Mouse (Mus musculus): ENCODE results near the gene Btbd9.

DNA sequence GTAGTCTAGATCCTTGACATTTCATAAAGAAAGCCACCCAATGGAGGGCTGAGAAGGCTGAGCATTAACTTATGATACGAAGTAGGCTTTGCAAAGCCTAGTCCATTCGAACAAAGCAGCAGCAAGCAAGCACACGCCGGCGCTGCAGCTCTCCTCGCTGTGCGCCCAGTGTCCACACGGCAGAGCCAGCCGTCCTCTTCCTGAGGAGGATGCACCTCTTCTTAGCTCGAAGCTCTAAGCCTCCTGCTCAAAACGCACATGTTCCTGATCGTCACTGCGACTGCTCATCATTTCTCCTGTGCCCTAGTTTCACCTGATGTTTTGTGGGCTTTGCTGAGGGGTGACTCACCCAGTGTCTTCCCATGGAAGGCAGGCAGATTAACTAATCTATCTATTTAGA is 268.0 kb downstream of the Btbd9 start:
- no peak for TF ChIP-seq CTCF (IDR thresholded peaks at IDR 0.05; ENCODE audit: extremely low read depth, insufficient read length, insufficient replicate concordance, low read depth, low read length)
- no peak for TF ChIP-seq POLR2A (IDR thresholded peaks at IDR 0.05; ENCODE audit: low read depth, low read length)

Measured in small intestine, adult 2 months (tissue).